Mouse (Mus musculus) mouse embryonic stem cell (cell line): ENCODE measurements around the gene Gm11559.
"Not testable (repeated sequence)": the region's sequence is repeated elsewhere in the genome, so short reads cannot be mapped to it uniquely, and the experiment has no call there.

Experiments used
- in situ Hi-C, 2 experiments: fragments of 300-500 bp; cut with MboI; formaldehyde crosslinking; loops; 1 replicate in 1 of 2; 3 replicates in 1 of 2; pipeline ENCODE4 v1.14.3; 2019 to 2020; ENCODE audit warnings: low sequenced_read_pairs in 2 of 2, low pct_unique_long_range_greater_than_20kb in 1 of 2, mixed read lengths in 1 of 2; ENCODE audit not compliant: unreplicated experiment in 1 of 2

Gm11559 gene

DNA sequence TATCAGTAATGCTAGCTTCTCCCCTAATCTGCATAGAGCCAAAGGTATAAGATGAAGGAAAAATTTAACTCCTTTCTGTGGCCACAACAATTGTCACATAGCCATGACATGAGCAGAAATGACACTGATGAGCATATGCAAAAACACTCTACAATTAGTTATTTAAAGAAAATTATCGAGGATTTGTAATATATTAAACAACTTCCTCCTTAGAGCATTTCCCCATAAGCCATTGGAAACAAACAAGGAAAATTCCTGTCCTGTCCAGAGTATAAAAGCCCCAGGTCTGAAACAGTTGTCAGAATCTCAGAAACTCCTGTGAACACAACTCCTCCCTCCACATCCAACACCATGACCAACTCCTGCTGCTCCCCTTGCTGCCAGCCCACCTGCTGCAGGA, at the start of gene Gm11559:
Gene Gm11559, plus strand, starts transcription at position 301 of the 400 bp plus-strand sequence.
- in situ Hi-C loops = not testable (repeated sequence)

DNA sequence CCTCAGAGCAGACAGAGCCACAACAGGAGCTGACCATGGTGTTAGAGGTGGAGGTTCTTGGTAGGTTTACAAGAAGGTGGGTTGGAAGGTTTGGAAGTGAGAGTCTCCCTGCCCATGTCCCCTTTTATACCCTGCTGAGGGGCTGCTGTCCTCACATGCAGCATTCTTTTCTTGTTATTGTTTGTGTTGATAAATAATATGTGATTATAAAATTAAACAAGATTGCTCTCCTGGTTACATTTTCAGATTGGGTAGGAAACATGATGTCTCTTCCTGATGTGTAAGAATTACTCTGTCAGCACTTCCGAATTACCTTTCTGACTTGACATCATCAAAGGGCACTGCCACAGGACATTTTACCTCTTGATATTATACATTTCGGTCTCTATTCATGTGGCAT, 48.7 kb upstream of the Gm11559 start, which contains the start of gene Gm11564:
Gene Gm11564, minus strand, starts transcription at position 101 of the 400 bp plus-strand sequence.
- in situ Hi-C loops = not testable (repeated sequence)

DNA sequence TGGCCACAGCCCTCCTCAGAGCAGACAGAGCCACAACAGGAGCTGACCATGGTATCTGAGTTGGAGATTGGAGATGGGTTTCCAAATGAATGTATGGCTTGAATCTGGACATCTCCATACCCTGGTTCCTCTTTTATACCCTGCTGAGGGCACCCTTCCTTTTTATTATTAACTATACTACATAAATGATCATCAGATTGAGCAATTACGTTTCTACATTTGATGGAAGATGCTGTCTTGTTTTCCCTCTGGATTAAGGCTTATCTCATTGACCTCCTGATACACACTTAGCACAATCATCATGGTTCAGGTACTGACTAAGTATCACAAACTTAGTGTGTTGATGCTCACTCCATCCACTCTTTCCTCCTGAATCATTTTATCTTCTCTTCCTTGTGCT, 26.3 kb upstream of the Gm11559 start, which contains the start of gene 2300003K06Rik:
Gene 2300003K06Rik, minus strand, starts transcription at position 101 of the 400 bp plus-strand sequence.
- in situ Hi-C loops = no loop called here

DNA sequence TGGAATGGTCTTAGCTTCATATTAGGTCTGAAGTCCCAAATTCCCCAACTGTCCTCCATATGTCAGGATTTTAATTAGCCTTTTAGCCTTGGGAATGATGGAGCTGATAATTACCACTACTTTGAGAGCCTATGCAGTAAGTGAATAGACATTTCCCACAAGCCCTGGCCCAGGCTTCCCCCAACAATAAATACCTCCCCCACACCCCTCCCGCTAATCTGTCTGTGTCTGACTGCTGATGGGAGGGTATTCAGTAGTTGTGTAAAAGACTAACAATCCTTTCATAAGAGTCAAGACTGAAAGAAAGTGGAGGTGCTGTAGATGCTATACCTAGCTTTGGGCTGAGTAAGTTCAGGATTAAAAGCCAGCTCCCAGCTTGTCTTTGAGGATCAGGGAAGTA, 22.1 kb upstream of the Gm11559 start:
- in situ Hi-C loops = no loop called here

DNA sequence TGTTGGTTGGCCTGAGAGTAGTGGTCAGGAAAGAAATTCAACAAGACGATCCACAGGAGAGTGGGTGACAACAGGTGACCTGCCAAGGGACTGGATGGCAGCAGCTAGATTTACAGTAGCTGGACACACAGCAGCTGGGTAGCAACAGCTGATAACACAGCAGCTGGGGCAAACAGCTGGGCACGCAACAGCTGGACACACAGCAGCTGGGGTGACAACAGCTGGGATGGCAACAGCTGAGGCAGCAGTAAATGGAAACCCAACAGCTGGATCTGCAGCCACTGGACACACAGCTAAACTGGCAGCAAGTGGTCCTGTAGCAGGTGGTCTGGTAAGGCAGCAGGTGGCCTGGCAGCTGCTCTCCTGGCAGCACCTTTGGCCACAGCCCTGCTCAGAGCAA, 17.5 kb upstream of the Gm11559 start:
- in situ Hi-C loops = no loop called here

DNA sequence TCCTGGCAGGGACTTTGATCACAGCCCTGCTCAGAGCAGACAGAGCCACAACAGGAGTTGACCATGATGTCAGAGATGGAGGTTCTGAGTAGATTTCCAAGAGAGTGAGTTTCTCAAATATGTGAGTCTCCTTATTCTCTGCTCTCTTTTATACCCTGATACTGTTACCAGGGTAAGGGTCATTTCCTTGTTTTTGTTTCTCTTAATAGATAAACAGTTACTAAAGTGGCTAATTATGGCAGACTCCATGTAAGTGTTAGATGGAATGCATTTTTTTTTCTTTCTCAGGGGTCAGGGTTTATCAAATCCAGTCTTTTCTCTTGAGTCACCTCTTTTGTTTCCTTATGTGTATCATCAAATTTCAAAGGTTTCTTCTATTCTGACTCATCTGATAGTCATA, 12.8 kb upstream of the Gm11559 start, which contains the start of gene Krtap4-16:
Gene Krtap4-16, minus strand, starts transcription at position 101 of the 400 bp plus-strand sequence.
- in situ Hi-C loops = no loop called here

DNA sequence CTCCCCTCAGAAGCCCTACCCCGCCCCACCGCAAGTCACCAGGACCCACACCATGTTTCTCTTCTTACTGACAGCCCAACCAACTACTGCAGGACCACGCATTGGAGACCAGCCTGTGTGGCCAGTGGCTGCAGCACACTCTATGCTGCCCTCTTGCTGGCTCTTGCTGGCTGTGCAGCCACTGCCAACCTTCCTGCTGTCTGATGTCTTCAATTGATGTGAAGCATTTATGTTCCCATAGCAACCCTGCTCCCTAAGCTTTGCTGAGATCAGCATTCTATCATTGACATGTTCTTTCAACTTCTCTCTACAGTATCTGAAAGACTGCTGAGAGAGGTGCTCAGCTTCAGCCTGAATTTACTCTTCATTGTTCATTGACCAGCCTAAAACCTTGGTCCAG, 10.2 kb upstream of the Gm11559 start:
- in situ Hi-C loops = no loop called here

DNA sequence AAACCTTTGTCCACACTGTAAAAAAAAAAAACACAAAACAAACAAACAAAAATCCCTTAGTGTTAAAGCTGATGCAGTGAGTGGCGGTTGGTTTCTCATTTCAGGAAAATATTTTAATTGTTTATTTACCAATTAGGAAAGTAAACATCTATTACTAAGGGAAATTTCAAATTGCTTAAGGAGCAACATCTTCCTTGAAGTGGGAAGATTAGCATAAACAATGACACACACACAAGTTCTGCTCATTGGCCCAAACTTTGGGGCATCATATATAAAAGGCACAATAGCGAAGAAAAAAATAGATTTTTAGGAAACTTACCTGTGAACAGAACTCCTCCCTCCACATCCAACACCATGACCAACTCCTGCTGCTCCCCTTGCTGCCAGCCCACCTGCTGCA, 6.7 kb upstream of the Gm11559 start, which contains the start of gene Gm11568:
Gene Gm11568, plus strand, starts transcription at position 301 of the 400 bp plus-strand sequence.
- in situ Hi-C loops = no loop called here

DNA sequence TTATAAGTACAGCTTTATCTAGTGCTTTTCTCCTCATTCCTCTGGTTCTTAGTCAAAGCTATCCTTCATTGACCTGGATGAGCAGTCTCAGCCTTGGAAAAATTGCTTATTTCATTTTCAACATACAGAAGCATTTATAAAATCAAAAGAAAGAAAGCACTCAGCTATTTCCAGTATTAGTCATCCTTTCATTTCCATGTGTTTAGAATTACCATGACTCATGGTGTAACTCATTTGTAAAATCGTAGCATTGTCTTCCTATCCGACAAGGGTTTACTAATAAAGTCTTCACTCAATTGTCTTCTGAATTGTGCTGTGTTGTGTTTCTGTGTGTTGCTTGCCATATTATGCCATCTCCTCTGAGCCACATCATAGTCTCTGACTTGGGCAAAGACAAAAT, 5.5 kb upstream of the Gm11559 start:
- in situ Hi-C loops = no loop called here

DNA sequence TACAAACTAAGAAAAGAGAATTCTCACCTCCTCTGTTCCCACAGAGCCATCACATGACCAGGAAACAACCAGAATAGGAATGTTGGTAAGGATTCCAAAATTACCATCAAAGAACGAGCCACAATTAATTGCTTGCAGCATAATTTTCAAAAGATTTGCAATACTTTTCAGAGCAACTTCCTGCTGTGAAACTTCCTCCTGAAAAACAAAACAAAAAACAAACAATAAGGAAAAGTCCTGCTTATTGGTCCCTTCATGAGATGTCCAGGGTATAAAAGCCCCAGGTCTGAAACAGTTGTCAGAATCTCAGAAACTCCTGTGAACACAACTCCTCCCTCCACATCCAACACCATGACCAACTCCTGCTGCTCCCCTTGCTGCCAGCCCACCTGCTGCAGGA, 8.8 kb downstream of the Gm11559 start, which contains the start of gene Krtap9-1:
Gene Krtap9-1, plus strand, starts transcription at position 301 of the 400 bp plus-strand sequence.
- in situ Hi-C loops = not testable (repeated sequence)

DNA sequence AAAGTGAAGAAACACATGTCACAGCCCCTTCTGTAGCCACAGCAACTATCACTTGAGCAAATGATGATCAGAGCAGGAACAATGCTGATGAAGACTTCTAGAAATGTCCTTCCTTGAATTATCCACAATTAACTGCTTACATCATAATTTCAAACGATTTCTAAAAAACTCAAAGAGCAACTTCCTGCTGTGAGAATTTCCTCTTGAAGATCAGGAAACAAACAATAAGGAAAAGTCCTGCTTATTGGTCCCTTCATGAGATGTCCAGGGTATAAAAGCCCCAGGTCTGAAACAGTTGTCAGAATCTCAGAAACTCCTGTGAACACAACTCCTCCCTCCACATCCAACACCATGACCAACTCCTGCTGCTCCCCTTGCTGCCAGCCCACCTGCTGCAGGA, 14.6 kb downstream of the Gm11559 start, which contains the start of gene Gm11567:
Gene Gm11567, plus strand, starts transcription at position 301 of the 400 bp plus-strand sequence.
- in situ Hi-C loops = not testable (repeated sequence)

DNA sequence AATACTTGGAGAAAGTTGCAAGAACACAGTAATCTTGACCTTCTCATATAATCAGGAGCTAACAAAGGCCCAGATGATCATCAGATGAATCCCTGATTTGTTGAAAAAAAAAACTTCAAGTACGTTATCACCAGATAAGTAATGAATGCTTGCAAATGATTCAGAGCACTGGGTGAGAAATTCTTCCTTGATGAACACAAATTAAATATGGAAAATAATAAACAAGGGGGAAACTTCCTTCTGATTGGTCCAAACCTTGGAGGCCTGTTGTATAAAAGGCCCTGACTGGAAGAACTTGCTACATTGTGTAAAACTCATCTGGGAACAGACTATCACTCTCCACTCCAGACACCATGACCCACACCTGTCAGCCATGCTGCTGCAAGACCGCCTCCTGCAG, 43.3 kb downstream of the Gm11559 start, which contains the start of gene Krtap31-1:
Gene Krtap31-1, plus strand, starts transcription at position 301 of the 400 bp plus-strand sequence.
- in situ Hi-C loops = no loop called here

DNA sequence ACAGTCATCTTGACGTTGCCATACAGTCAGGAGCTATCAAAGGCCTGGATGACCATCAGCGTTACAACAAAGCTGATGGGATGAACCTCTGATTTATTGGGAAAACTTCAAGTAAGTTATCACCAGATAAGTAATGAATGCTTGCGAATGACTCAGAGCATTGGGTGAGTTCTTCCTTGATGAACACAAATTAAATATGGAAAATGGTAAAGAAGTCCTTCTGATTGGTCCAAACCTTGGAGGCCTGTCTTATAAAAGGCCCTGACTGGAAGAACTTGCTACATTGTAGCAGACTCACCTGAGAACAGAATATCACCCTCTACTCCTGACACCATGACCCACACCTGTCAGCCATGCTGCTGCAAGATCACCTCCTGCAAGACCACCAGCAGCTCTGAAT, 50.2 kb downstream of the Gm11559 start, which contains the start of gene Gm11565:
Gene Gm11565, plus strand, starts transcription at position 301 of the 400 bp plus-strand sequence.
- in situ Hi-C loops = no loop called here
